Mouse (Mus musculus) CH12.LX (cell line): ENCODE measurements around the gene Thumpd2.

ENCODE experiments used
- CTCF ChIP-seq, 2 experiments: IDR thresholded peaks in 1 of 2; conservative IDR thresholded peaks in 1 of 2; 2 replicates each; pipeline ENCODE4 v1.5.1; 2011 to 2012; ENCODE audit warnings: low read depth in 2 of 2, low read length in 2 of 2, improper control_type of control experiment in 1 of 2, inconsistent platforms in 1 of 2, mild to moderate bottlenecking in 1 of 2, moderate library complexity in 1 of 2
- E2F4 ChIP-seq: IDR thresholded peaks from 2 replicates; pipeline ENCODE4 v1.6.1; 2011; ENCODE audit warnings: low read depth, low read length, improper control_type of control experiment; ENCODE audit not compliant: insufficient replicate concordance
- IRF4 ChIP-seq: IDR thresholded peaks from 2 replicates; pipeline ENCODE4 v1.6.1; 2014; ENCODE audit warnings: low read depth, mild to moderate bottlenecking, inconsistent platforms, low read length, improper control_type of control experiment
- MEF2A ChIP-seq: IDR thresholded peaks from 2 replicates; pipeline ENCODE4 v1.6.1; 2014; ENCODE audit warnings: low read depth, mild to moderate bottlenecking, inconsistent platforms, low read length, improper control_type of control experiment, borderline replicate concordance
- MXI1 ChIP-seq: IDR thresholded peaks from 2 replicates; pipeline ENCODE4 v1.6.1; 2011; ENCODE audit warnings: mild to moderate bottlenecking, low read depth, low read length, improper control_type of control experiment
- MYC ChIP-seq: IDR thresholded peaks from 2 replicates; pipeline ENCODE4 v1.6.1; 2011; ENCODE audit warnings: low read depth, mild to moderate bottlenecking, improper control_type of control experiment, low read length
- NRF1 ChIP-seq: IDR thresholded peaks from 2 replicates; pipeline ENCODE4 v1.6.1; 2014; ENCODE audit warnings: low read depth, mild to moderate bottlenecking, inconsistent platforms, low read length, improper control_type of control experiment, moderate library complexity
- POLR2A ChIP-seq: IDR thresholded peaks from 2 replicates; pipeline ENCODE4 v1.6.1; 2011; ENCODE audit warnings: low read depth, mild to moderate bottlenecking, improper control_type of control experiment, low read length
- TBP ChIP-seq: conservative IDR thresholded peaks from 2 replicates; pipeline ENCODE4 v1.6.1; 2011; ENCODE audit warnings: low read depth, low read length, improper control_type of control experiment
- UBTF ChIP-seq: IDR thresholded peaks from 2 replicates; pipeline ENCODE4 v1.6.1; 2012; ENCODE audit warnings: low read depth, mild to moderate bottlenecking, inconsistent platforms, low read length, improper control_type of control experiment, moderate library complexity

DNA sequence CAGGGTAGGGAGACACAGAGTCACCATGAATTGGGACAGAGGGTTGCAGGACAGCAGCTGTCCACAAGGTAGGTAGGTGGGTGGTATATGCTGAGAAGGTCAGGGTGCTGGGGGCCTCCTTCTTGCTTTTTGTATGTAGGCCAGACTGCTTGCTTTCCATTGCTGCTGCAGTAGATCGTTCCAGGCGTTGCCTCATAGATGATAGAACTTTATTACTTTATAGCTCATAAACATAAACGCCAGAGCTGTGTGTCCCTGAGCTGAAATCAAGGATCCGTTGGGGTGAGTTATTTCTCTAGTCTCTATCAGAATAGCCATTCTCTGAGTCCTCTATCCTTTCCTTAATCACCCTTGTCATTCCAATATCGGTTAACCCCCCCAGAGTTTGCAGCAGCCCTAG, 27.9 kb upstream of the Thumpd2 start:
- TF ChIP-seq CTCF (conservative IDR thresholded peaks at IDR 0.05 in 1 of 2, IDR thresholded peaks at IDR 0.05 in 1 of 2; ENCODE audit: low read depth in 2 of 2, low read length in 2 of 2), result no peak
- no peak for TF ChIP-seq TBP
- TF ChIP-seq POLR2A, result no peak
- TF ChIP-seq NRF1, result no peak
- TF ChIP-seq E2F4, result no peak
- no peak for TF ChIP-seq MYC
- TF ChIP-seq IRF4, result no peak
- no peak for TF ChIP-seq UBTF
- no peak for TF ChIP-seq MXI1
- no peak for TF ChIP-seq MEF2A
